Mouse (Mus musculus) CH12.LX (cell line): Measurements from ENCODE around the gene Rgs14.

Experiments
- IRF4 ChIP-seq: IDR thresholded peaks from 2 replicates; pipeline ENCODE4 v1.6.1; 2014; ENCODE audit warnings: low read depth, mild to moderate bottlenecking, inconsistent platforms, low read length, improper control_type of control experiment
- MYC ChIP-seq: IDR thresholded peaks from 2 replicates; pipeline ENCODE4 v1.6.1; 2011; ENCODE audit warnings: low read depth, mild to moderate bottlenecking, improper control_type of control experiment, low read length
- SIN3A ChIP-seq: IDR thresholded peaks from 2 replicates; pipeline ENCODE4 v1.6.1; 2012; ENCODE audit warnings: low read length, improper control_type of control experiment, inconsistent platforms
- UBTF ChIP-seq: IDR thresholded peaks from 2 replicates; pipeline ENCODE4 v1.6.1; 2012; ENCODE audit warnings: low read depth, mild to moderate bottlenecking, inconsistent platforms, low read length, improper control_type of control experiment, moderate library complexity
- ZMIZ1 ChIP-seq: IDR thresholded peaks from 2 replicates; pipeline ENCODE4 v1.6.1; 2012; ENCODE audit warnings: low read depth, mild to moderate bottlenecking, inconsistent platforms, low read length, improper control_type of control experiment

- TF ChIP-seq UBTF, result no peak
- TF ChIP-seq IRF4, result no peak
- no peak for TF ChIP-seq ZMIZ1
- no peak for TF ChIP-seq MYC
- TF ChIP-seq SIN3A, result no peak
Observed at GRCm38 (mm10) chr13:55414743-55415380, 45.3 kb downstream of the Rgs14 start, which contains the start of gene Pfn3.
